Mouse (Mus musculus): ENCODE results near the gene Tmprss11g.

Tmprss11g gene

GRCm38 (mm10) chr5:86518500-86518899, at the start of gene Tmprss11g:
Gene Tmprss11g (minus strand): TSS chr5:86518600.
- in situ Hi-C loops (cut with MboI, MseI), result no loop called here

GRCm38 (mm10) chr5:86546693-86547092, 28.3 kb upstream of the Tmprss11g start:
- in situ Hi-C loops (cut with MboI, MseI), result no loop called here

DNA sequence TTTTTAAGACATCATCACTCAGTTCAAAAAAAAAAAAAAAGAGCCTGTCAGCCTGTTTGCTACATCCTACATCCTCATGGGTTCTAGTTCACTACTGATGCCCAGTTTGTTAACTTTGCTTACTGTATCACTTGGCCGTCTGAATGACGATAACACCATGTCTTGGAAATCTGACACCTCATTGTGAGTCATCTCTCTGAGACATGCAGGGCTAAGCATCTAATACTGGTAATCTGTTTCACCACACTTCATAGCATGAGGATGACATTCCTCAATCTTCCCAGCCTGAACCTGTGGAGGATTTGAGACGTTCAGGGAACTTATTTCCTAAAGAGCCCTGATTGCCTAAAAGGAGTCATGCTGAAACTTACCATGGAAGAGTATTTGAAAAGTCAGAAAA, 22.2 kb upstream of the Tmprss11g start:
- in situ Hi-C loops (cut with MboI, MseI), result no loop called here

DNA sequence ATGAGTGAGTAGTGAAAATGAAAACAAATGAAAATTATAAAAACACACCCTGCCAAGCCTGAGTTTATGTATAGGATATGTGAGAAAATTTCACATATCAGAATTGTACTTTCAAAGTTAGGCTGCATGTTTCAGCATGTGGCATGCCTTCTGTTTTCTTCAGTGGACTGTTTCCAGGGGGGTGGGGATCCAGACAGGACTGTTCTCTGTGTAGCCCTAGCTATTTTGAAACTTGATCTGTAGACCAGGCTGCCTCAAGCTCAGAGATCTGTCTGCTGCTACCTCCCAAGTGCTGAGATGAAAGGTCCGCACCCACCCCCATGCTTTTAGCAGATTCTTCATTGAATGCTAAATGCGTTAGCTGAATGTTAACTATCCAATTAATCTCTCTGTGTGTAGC, 10.3 kb upstream of the Tmprss11g start:
- in situ Hi-C loops (cut with MboI, MseI), result loop anchor here (10.0 kb wide), 1 partner anchor 1146 kb away; no protein-coding TSS in a partner anchor

- in situ Hi-C loops (cut with MboI, MseI), result no loop called here
Observed at GRCm38 (mm10) chr5:86511538-86511937, 6.9 kb downstream of the Tmprss11g start.

DNA sequence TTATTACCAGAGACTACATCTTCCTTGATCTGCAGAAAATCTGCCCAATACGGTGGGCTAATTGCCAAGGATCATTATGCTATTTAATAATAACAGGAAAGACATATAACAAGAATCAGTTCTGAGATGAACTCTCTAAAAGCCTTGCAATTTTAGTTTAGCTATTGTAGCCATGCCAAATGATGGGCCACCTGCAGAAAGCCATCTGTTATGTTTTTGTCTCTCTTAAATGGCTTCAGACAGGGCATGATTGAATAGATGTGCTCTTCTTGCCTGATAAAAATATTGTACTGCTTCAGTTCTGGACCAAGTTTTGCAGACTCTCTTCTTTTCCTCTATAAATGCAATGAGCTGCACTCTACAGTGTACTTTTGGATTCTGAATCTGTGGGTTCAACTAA, 24.9 kb downstream of the Tmprss11g start:
- in situ Hi-C loops (cut with MboI, MseI), result no loop called here

DNA sequence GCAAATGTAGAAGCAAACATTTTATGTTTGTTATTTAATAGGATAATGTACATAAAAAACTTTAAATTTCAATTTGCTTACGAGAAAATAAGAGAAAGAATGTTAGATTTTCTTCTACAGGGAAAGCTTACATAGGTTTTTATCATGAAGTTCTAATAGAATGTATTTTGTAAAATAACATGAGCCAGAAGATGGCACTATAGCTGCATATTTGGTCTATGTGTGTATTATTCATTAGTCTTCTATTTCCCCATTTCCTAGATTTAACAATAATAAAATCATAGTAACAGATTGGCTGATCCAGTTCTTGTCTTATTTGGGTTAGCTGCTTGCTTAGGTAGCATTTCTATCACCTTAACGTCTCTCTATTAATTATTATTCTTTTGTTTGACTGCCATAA, 35.8 kb downstream of the Tmprss11g start:
- in situ Hi-C loops (cut with MboI, MseI), result no loop called here

GRCm38 (mm10) chr5:86482031-86482430, 36.4 kb downstream of the Tmprss11g start:
- in situ Hi-C loops (cut with MboI, MseI), result no loop called here

DNA sequence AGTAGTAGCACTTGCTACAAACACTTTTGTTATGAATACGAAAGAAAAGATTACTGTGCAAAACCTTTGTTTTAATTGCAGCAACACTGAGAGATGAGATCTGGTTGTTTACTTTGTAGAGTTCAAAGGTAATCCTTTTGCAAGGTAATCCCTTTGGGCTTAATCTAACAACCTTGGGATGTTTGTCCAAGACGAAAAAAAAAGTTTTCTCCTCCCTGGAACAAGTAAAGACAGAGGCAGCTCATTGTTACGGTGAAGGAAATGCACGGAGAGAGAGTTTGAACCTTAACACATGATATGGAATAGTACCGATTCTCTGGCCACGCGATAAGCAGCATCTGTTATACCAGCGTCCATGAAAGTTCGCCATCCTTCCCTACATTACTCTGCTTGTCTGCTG, 44.5 kb downstream of the Tmprss11g start:
- in situ Hi-C loops (cut with MboI, MseI), result no loop called here

DNA sequence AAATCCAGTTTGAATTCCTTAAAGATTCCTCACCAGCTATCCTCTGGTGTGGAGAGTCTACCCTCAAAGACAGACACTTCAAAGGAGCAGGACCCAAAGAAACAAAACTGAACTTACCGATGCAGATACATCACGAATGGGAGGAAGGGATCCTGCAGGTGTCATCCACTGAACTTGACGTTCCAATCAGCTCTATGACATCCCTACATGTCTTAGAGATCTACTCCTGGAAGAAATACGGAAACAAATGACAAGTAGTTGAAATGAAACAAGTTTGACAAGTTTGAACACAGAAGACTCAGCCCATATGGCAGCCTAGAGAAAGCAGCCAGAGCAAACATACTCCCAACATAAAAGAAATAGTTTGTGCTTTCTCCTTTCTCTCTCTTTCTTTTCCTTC, 49.5 kb downstream of the Tmprss11g start, which contains the start of gene Tmprss11a:
Gene Tmprss11a, minus strand, starts transcription at position 101 of the 400 bp plus-strand sequence.
- in situ Hi-C loops (cut with MboI, MseI), result no loop called here

DNA sequence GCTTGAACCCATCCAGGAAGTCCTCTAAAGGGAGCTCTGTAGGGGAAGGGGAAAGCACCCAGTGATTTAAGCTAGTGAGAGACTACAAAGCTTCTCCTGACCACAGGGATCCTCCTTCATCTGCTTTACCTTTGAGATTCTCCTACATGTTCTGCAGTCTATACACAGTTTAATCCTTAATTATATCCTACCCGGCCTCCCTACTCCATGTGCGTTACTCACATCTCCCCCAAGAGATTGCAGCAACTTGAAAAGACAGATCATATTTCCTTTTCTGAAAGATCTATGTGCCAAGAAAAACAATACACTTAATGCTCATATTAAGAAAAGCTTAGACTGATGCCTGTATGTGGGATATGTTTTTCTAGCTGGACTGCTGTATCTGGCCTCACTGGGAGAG, 79.1 kb downstream of the Tmprss11g start:
- in situ Hi-C loops (cut with MboI, MseI), result loop anchor here (10.0 kb wide), 1 partner anchor 1195 kb away; no protein-coding TSS in a partner anchor

- in situ Hi-C loops (cut with MboI, MseI), result loop anchor here (10.0 kb wide), 1 partner anchor 1194 kb away; no protein-coding TSS in a partner anchor
Observed at GRCm38 (mm10) chr5:86438548-86438947, 79.9 kb downstream of the Tmprss11g start.

Measured in T-helper 1 cell (primary cell).